Mouse (Mus musculus): ENCODE data around the gene Lyrm9.

DNA sequence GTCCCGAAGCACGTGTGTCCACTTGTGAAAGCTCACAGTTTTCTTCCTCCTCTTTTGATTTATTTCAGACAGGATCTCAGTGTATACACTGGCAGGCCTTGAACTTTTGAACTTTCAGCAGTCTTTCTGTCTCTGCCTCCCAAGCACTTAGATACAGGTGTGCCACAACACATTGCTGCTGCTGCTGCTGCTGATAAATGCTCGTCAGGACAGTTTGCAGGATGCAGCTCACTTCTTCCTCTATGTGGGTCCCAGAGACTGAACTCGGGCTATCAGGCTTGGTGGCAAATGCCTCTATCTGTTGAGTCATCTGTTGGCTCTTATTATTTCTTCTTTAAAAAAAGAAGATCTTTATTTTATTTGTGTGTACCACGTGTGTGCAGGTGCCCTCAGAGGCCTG is 13.8 kb downstream of the Lyrm9 start:
- TF ChIP-seq CTCF (conservative IDR thresholded peaks at IDR 0.05; ENCODE audit: low read length) (no peak), POU5F1 (IDR thresholded peaks at IDR 0.05; ENCODE audit: borderline replicate concordance, low read length) (no peak)

Data from E14TG2a.4 (cell line).